Mouse (Mus musculus): Measurements from ENCODE around the gene Vps37d. TPM values are rescaled to one million over a fixed set of nuclear protein-coding genes. Genes with fewer than 3 reads are reported as not detected.

The Vps37d gene
- polyA plus RNA-seq, 1 experiment, result 19.8 TPM

GRCm38 (mm10) chr5:135034593-135034992, 43.5 kb downstream of the Vps37d start:
- TF ChIP-seq POLR2A (IDR thresholded peaks at IDR 0.05; ENCODE audit: borderline replicate concordance, insufficient read depth, low read length) (no peak), CTCF (IDR thresholded peaks at IDR 0.05; ENCODE audit: borderline replicate concordance, insufficient read depth, low read depth, low read length) (no peak)
- no peak for DNase-seq
- no peak overlapping the region for H3K4me3 ChIP-seq (replicated peaks; ENCODE audit: insufficient read depth, low read depth, low read length)
- no peak overlapping the region for H3K27ac ChIP-seq (ENCODE audit: insufficient read depth, low read length)
- no peaks in the 10 kb centered on the region for H3K27me3 ChIP-seq (ENCODE audit: control insufficient read depth, insufficient read depth, low read length)
- no peaks in the 10 kb centered on the region for H3K4me1 ChIP-seq (ENCODE audit: control insufficient read depth, insufficient read depth, low read length)
- WGBS, result 99% methylated on average over 2 of the region's 2 CpGs

GRCm38 (mm10) chr5:135032581-135032980, 45.5 kb downstream of the Vps37d start:
- H3K27me3 ChIP-seq (ENCODE audit: control insufficient read depth, insufficient read depth, low read length), result no peaks in the 10 kb centered on the region
- no peak overlapping the region for H3K4me3 ChIP-seq (replicated peaks; ENCODE audit: insufficient read depth, low read depth, low read length)
- TF ChIP-seq CTCF (IDR thresholded peaks at IDR 0.05; ENCODE audit: borderline replicate concordance, insufficient read depth, low read depth, low read length) (no peak), POLR2A (IDR thresholded peaks at IDR 0.05; ENCODE audit: borderline replicate concordance, insufficient read depth, low read length) (no peak)
- peaks cover 9% of the 10 kb centered on the region; the same call in 1 of the 2 replicates for H3K4me1 ChIP-seq (ENCODE audit: control insufficient read depth, insufficient read depth, low read length)
- no peak overlapping the region for H3K27ac ChIP-seq (ENCODE audit: insufficient read depth, low read length)
- DNase-seq, result no peak
- WGBS, result 94% methylated on average over 5 of the region's 5 CpGs

- no peak for TF ChIP-seq POLR2A (IDR thresholded peaks at IDR 0.05; ENCODE audit: borderline replicate concordance, insufficient read depth, low read length)
- no peak for TF ChIP-seq CTCF (IDR thresholded peaks at IDR 0.05; ENCODE audit: borderline replicate concordance, insufficient read depth, low read depth, low read length)
- no peak overlapping the region for H3K4me3 ChIP-seq (replicated peaks; ENCODE audit: insufficient read depth, low read depth, low read length)
- 37% methylated on average over 18 of the region's 18 CpGs for WGBS
Measured at GRCm38 (mm10) chr5:135029007-135029854, 48.8 kb downstream of the Vps37d start.

GRCm38 (mm10) chr5:135025899-135026298, 52.2 kb downstream of the Vps37d start:
- Histone ChIP-seq H3K27ac (ENCODE audit: insufficient read depth, low read length) (no peak overlapping the region), H3K27me3 (ENCODE audit: control insufficient read depth, insufficient read depth, low read length) (no peaks in the 10 kb centered on the region), H3K4me1 (ENCODE audit: control insufficient read depth, insufficient read depth, low read length) (peaks cover 18% of the 10 kb centered on the region), H3K4me3 (replicated peaks; ENCODE audit: insufficient read depth, low read depth, low read length) (no peak overlapping the region)
- TF ChIP-seq POLR2A (IDR thresholded peaks at IDR 0.05; ENCODE audit: borderline replicate concordance, insufficient read depth, low read length), result no peak
- no peak for TF ChIP-seq CTCF (IDR thresholded peaks at IDR 0.05; ENCODE audit: borderline replicate concordance, insufficient read depth, low read depth, low read length)
- DNase-seq, result no peak
- 60% methylated on average over 7 of the region's 7 CpGs for WGBS

More at GRCm38 (mm10) chr5:135029007-135029854, 48.8 kb downstream of the Vps37d start:
- Histone ChIP-seq H3K4me1 (ENCODE audit: control insufficient read depth, insufficient read depth, low read length) (peaks cover 9% of the 10 kb centered on the region; the same call in 1 of the 2 replicates), H3K27me3 (ENCODE audit: control insufficient read depth, insufficient read depth, low read length) (no peaks in the 10 kb centered on the region), H3K27ac (ENCODE audit: insufficient read depth, low read length) (no peak overlapping the region)
- peak; percentile 77 to 82 for DNase-seq

- TF ChIP-seq POLR2A (IDR thresholded peaks at IDR 0.05; ENCODE audit: borderline replicate concordance, insufficient read depth, low read length), result no peak
- TF ChIP-seq CTCF (IDR thresholded peaks at IDR 0.05; ENCODE audit: borderline replicate concordance, insufficient read depth, low read depth, low read length), result no peak
- Histone ChIP-seq H3K4me3 (replicated peaks; ENCODE audit: insufficient read depth, low read depth, low read length) (no peak overlapping the region), H3K4me1 (ENCODE audit: control insufficient read depth, insufficient read depth, low read length) (peaks cover 18% of the 10 kb centered on the region), H3K27me3 (ENCODE audit: control insufficient read depth, insufficient read depth, low read length) (no peaks in the 10 kb centered on the region), H3K27ac (ENCODE audit: insufficient read depth, low read length) (no peak overlapping the region)
- no peak for DNase-seq
- 87% methylated on average over 11 of the region's 11 CpGs for WGBS
Measured at GRCm38 (mm10) chr5:135024665-135025224, 53.3 kb downstream of the Vps37d start.

GRCm38 (mm10) chr5:135023344-135024173, 54.5 kb downstream of the Vps37d start, which contains the start of gene Stx1a:
Gene Stx1a (plus strand): TSS chr5:135023482.
- no peak within 1 kb of the TSS for H3K27ac ChIP-seq (ENCODE audit: insufficient read depth, low read length)

More at GRCm38 (mm10) chr5:135023344-135024173, 54.5 kb downstream of the Vps37d start, which contains the start of gene Stx1a:
- DNase-seq, result peak; percentile 61 to 62
- 2% methylated on average over 61 of the region's 61 CpGs for WGBS
- H3K4me3 ChIP-seq (replicated peaks; ENCODE audit: insufficient read depth, low read depth, low read length), result peak within 1 kb of the TSS; percentile 62
- peaks cover 11% of the 10 kb centered on the region for H3K4me1 ChIP-seq (ENCODE audit: control insufficient read depth, insufficient read depth, low read length)
- no peak for TF ChIP-seq CTCF (IDR thresholded peaks at IDR 0.05; ENCODE audit: borderline replicate concordance, insufficient read depth, low read depth, low read length)
- TF ChIP-seq POLR2A (IDR thresholded peaks at IDR 0.05; ENCODE audit: borderline replicate concordance, insufficient read depth, low read length), result no peak
- no peaks in the 10 kb centered on the region for H3K27me3 ChIP-seq (ENCODE audit: control insufficient read depth, insufficient read depth, low read length)

Other genes starting within 250 kb of the Vps37d start
- gene Tmem270, start 171.5 kb downstream of the Vps37d start, polyA plus RNA-seq (2012; rRNA removed), result not detected in 2 replicates
- gene Cldn13, start 162.7 kb downstream of the Vps37d start, polyA plus RNA-seq (2012; rRNA removed), result not detected in 2 replicates
- gene Mettl27, start 145.9 kb downstream of the Vps37d start, polyA plus RNA-seq (2012; rRNA removed), result 9.5 and 10.9 TPM in 2 replicates
- gene Cldn4, start 131.3 kb downstream of the Vps37d start, polyA plus RNA-seq (2012; rRNA removed), result 0.07 TPM in 1 of 2 replicates, not detected in the other
- 0.52 and 0.67 TPM in 2 replicates for gene Cldn3, start 92.1 kb downstream of the Vps37d start, polyA plus RNA-seq (2012; rRNA removed)
- gene Abhd11, start 69.1 kb downstream of the Vps37d start, polyA plus RNA-seq (2012; rRNA removed), result 59.0 and 65.1 TPM in 2 replicates
- gene Stx1a, start 54.8 kb downstream of the Vps37d start, polyA plus RNA-seq (2012; rRNA removed), result 12.1 and 12.4 TPM in 2 replicates
- 45.4 and 46.6 TPM in 2 replicates for gene Dnajc30, start 14.1 kb downstream of the Vps37d start, polyA plus RNA-seq (2012; rRNA removed)
- 69.2 and 72.8 TPM in 2 replicates for gene Bud23, start 13.3 kb downstream of the Vps37d start, polyA plus RNA-seq (2012; rRNA removed)
- gene Mlxipl, start 11.6 kb upstream of the Vps37d start, polyA plus RNA-seq (2012; rRNA removed), result 2.0 TPM in 2 replicates
- gene Tbl2, start 71.4 kb upstream of the Vps37d start, polyA plus RNA-seq (2012; rRNA removed), result 17.6 and 18.5 TPM in 2 replicates
- gene Bcl7b, start 90.0 kb upstream of the Vps37d start, polyA plus RNA-seq (2012; rRNA removed), result 64.4 TPM in 2 replicates
- gene Baz1b, start 109.0 kb upstream of the Vps37d start, polyA plus RNA-seq (2012; rRNA removed), result 75.3 and 77.4 TPM in 2 replicates
- 8.5 and 10.1 TPM in 2 replicates for gene Fzd9, start 173.0 kb upstream of the Vps37d start, polyA plus RNA-seq (2012; rRNA removed)

All from cerebellum, adult 2 months (tissue).